Mouse (Mus musculus): Measurements from ENCODE around the gene Cdkn2aipnl. TPM values are rescaled to one million over a fixed set of nuclear protein-coding genes. Genes with fewer than 3 reads are reported as not detected.

Gene Cdkn2aipnl
- 7.8 and 9.5 TPM in 2 replicates for polyA plus RNA-seq (2012; rRNA removed)

DNA sequence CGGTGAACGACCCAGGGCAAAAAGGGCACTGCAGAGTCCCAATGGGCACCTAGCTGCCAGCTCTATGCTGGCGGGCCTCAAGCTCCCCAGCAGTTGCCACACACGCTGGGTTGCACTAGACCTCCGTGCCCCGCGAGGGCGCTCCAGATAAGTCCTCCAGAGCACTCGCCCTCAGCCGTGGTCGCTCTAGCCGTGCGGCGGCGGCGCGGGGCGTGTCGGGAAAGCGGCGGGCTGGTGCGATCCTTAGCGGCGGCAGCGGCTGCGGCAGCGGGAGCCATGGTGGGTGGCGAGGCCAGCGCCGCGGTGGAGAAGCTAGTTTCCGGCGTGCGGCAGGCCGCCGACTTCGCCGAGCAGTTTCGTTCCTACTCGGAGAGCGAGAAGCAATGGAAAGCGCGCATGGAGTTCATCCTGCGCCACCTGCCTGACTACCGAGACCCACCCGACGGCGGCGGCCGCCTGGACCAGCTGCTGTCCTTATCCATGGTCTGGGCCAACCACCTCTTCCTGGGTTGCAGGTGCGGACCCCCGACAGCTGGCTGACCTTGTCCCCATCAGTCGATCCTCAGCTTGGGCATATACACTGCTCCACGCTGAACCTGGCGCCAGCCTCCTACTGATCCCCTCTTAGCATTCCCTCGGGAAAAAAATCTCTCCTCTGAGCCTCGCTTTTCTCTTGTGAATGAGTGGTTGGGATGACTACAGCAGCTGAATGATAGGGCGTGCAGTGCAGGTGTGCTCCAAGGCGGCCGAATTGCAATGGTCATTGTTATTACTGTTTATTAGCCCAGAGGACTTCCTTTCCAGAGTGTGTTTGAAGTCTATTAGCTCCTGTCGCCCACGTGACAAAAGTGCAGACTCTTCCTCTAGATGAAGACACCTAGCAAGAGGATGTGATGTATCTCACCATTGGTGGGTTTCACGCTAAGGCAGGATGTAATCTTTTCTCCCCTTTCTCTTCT lies at the start of gene Cdkn2aipnl:
Gene Cdkn2aipnl (plus strand): TSS at position 219 of the 959 bp plus-strand sequence.

DNA sequence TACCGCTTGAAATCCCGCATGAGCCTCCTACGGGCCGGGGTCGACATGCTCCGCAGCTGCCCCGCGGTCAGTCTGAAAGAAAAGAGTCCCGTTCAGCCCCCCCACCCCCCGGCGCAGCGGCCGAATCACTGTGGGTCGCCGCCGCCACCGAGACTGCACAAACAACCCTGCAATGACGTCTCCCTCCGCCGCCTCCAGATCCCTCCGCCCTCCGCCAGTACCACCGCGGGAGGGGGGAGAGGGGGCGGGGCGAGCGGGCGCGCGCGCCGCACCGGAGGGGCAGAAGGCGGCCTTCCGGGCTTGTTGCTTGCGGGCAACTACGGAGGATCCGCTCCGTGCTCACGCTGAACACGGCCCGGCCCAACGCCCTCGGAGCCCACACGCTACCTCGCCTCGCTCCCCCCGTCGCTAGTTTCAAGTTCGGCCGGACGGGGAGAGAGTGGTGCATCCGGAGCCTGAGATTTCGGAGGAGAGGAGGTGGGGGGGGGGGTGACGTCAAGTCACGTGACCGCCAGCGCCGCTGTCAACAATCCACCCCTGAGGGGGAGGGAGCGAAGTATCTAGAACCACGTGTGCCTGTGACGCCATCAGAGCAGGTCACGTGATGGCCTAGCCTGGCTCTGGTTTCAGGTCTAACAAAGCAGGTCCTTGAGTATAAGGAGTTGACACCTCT lies 33.0 kb downstream of the Cdkn2aipnl start, which contains the start of gene Ube2b:
Gene Ube2b (minus strand): TSS at position 473 of the 673 bp plus-strand sequence.

DNA sequence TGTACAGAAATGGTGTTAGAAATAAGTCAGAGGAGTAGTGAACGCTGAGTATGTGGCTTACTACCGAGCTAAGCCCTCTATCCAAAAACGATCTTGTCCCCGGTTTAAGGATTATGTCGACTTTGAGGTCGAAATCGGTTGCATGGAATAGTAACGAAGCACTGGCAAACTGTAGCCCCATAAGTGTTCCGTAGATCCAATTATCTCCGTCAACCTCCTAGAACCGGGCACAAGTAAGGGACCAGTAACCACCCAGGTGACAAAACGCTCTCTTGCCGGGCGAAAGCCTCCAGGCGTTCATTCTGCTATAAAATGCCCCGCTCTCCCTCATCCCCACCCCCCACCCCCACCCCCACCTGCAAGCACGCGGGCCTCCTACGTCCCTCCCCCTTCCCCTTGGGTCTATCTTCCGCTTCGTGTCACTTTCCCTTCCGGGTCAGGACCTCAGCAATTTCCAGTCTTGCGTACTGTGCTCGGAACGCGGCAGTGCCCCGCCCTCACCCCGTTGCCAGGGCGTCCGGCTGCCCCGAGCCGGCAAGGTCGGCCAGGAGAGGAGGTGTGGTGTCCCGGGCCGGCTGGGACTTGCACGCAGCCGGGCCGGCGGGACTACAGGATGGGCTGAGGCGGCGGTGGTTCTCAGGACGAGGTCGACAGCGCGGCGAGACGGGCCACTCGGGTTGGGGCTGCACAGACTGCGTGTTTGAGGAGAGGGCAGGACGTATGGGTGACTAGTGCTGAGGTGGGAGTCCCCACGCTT lies 36.5 kb downstream of the Cdkn2aipnl start, which contains the start of gene Cdkl3:
Gene Cdkl3 (plus strand): TSS at position 450 of the 757 bp plus-strand sequence.

Other genes with a start within 250 kb of the Cdkn2aipnl start
- 8.2 and 8.8 TPM in 2 replicates for gene Sec24a, start 204.0 kb upstream of the Cdkn2aipnl start, polyA plus RNA-seq (2012; rRNA removed)
- gene Sar1b, start 204.0 kb upstream of the Cdkn2aipnl start, polyA plus RNA-seq (2012; rRNA removed) = 2.6 and 3.7 TPM in 2 replicates
- gene Jade2, start 110.0 kb upstream of the Cdkn2aipnl start, polyA plus RNA-seq (2012; rRNA removed) = 2.6 and 3.5 TPM in 2 replicates
- gene Ube2b, start 33.1 kb downstream of the Cdkn2aipnl start, polyA plus RNA-seq (2012; rRNA removed) = 6.6 and 11.9 TPM in 2 replicates
- 0.37 and 0.66 TPM in 2 replicates for gene Cdkl3, start 36.6 kb downstream of the Cdkn2aipnl start, polyA plus RNA-seq (2012; rRNA removed)
- 7.4 and 9.2 TPM in 2 replicates for gene Ppp2ca, start 131.0 kb downstream of the Cdkn2aipnl start, polyA plus RNA-seq (2012; rRNA removed)
- gene Olfr1373, start 177.9 kb downstream of the Cdkn2aipnl start, polyA plus RNA-seq (2012; rRNA removed) = not detected in 2 replicates
- gene Olfr1371, start 246.3 kb downstream of the Cdkn2aipnl start, polyA plus RNA-seq (2012; rRNA removed) = not detected in 2 replicates